ENCODE assay signal across 11 mouse cellular contexts in the genomic region with DNA sequence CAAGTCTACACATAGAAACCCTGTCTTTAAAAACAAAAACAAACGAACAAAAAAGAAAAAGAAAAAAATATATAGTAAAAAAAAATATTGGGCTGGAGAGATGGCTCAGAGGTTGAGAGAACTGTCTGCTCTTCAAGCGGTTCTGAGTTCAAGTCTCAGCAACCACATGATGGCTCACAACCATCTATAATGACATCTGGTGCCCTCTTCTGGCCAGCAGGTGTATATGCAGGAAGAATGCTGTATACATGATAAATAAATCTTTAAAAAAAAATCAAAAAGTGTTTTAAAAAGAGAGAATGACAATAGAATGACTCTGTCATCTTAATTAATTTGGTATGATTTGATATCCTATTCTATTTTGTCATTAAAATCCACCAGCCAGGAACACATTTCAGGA. TPM values are rescaled to one million over a fixed set of nuclear protein-coding genes. Genes with fewer than 3 reads are reported as not detected.
DNase-seq lines count a peak whose midpoint lies in the region; ATAC-seq and TF ChIP-seq lines count a peak whose summit lies in the region.
"Had no signal": no experiment of that assay in that cellular context is flagged by ENCODE, and none has a peak within 500 bp of the region (broad histone marks: within the 10 kb centered on the region; RNA-seq: fewer than 3 reads in every experiment).

No protein-coding gene starts in this region.

- H3K9ac ChIP-seq in hindbrain, postnatal 0 days (replicated peaks; ENCODE audit: low read length) = no peak overlapping the region
- no peak overlapping the region for H3K9ac ChIP-seq in neural tube, embryonic 15.5 days (replicated peaks)

- H3K27me3 ChIP-seq in hindbrain, postnatal 0 days (ENCODE audit: insufficient read depth, low read length) = no peaks in the 10 kb centered on the region
- H3K27me3 ChIP-seq in neural tube, embryonic 15.5 days (replicated peaks) = no peaks in the 10 kb centered on the region
- H3K27me3 ChIP-seq: hindbrain, embryonic 15.5 days had no signal

- intact Hi-C loops in left cerebral cortex, adult 2 months (cut with DNase I) = loop anchor here (5.0 kb wide), 1 partner anchor 138 kb away; no protein-coding TSS in a partner anchor
- intact Hi-C loops in left cerebral cortex, postnatal 10 days (cut with DNase I) = loop anchor here (5.0 kb wide), 1 partner anchor 138 kb away; no protein-coding TSS in a partner anchor

- no peak overlapping the region for H3K27ac ChIP-seq in left cerebral cortex, adult 2 months
- H3K27ac ChIP-seq in hindbrain, postnatal 0 days = no peak overlapping the region
- H3K27ac ChIP-seq in neural tube, embryonic 15.5 days (replicated peaks) = no peak overlapping the region

- peak overlapping the region; percentile 82; the same call in 1 of the 2 replicates for H3K4me2 ChIP-seq in hindbrain, postnatal 0 days (ENCODE audit: low read depth, low read length)
- no peak overlapping the region for H3K4me2 ChIP-seq in neural tube, embryonic 15.5 days

- peak; percentile 18 for DNase-seq in embryo, embryonic 10 days (ENCODE audit: low spot score)
- DNase-seq in embryo, embryonic 11 days = no peak
- DNase-seq in left cerebral cortex, adult 2 months (ENCODE audit: extremely low spot score in 1 of 2, low spot score in 2 of 2) = no peak
- DNase-seq in left cerebral cortex, postnatal 10 days (ENCODE audit: extremely low spot score in 1 of 2, low spot score in 2 of 2) = no peak
- DNase-seq in CD4-positive helper T cell, adult 2 months (ENCODE audit: low read depth, low spot score) = peak; percentile 57
- DNase-seq in hindbrain, postnatal 0 days (ENCODE audit: low spot score) = no peak
- no peak for DNase-seq in layer of hippocampus, adult 11-12 months (ENCODE audit: low spot score)
- DNase-seq: cerebellum, adult 11-12 months had no signal

- no peak overlapping the region for H3K4me3 ChIP-seq in left cerebral cortex, adult 2 months
- H3K4me3 ChIP-seq in hindbrain, postnatal 0 days (ENCODE audit: low read length) = no peak overlapping the region
- H3K4me3 ChIP-seq in neural tube, embryonic 15.5 days (replicated peaks) = no peak overlapping the region

- 75% methylated on average over 2 of the region's 2 CpGs for WGBS in hindbrain, postnatal 0 days
- 71% methylated on average over 2 of the region's 2 CpGs for WGBS in neural tube, embryonic 15.5 days

- no peaks in the 10 kb centered on the region for H3K9me3 ChIP-seq in hindbrain, postnatal 0 days (ENCODE audit: low read length)
- no peaks in the 10 kb centered on the region for H3K9me3 ChIP-seq in neural tube, embryonic 15.5 days (replicated peaks)
- H3K9me3 ChIP-seq: hindbrain, embryonic 15.5 days had no signal

- TF ChIP-seq CTCF in left cerebral cortex, adult 2 months (IDR thresholded peaks at IDR 0.05) = peak; percentile 55
- peak; percentile 53 for TF ChIP-seq CTCF in hindbrain, postnatal 0 days (IDR thresholded peaks at IDR 0.05; ENCODE audit: low read depth)

- 0 out of 2 replicates have a peak, but pooled peaks cover 8% of the 10 kb centered on the region for H3K4me1 ChIP-seq in hindbrain, postnatal 0 days (ENCODE audit: insufficient read depth, low read length)
- peaks cover 16% of the 10 kb centered on the region for H3K4me1 ChIP-seq in neural tube, embryonic 15.5 days

- no peak for ATAC-seq in hindbrain, postnatal 0 days
- no peak for ATAC-seq in neural tube, embryonic 15.5 days (ENCODE audit: low FRiP score)

- H3K36me3 ChIP-seq in hindbrain, postnatal 0 days (ENCODE audit: insufficient read depth, low read length) = no peaks in the 10 kb centered on the region
- 0 out of 2 replicates have a peak, but pooled peaks cover 2% of the 10 kb centered on the region for H3K36me3 ChIP-seq in neural tube, embryonic 15.5 days
- H3K36me3 ChIP-seq: hindbrain, embryonic 15.5 days had no signal

RNA-seq across cellular contexts. Expression of gene Ift122, which starts 1.2 kb away (rescaled TPM):
- 10 to 100 TPM; 31.1 to 32.7 TPM for total RNA-seq in left cerebral cortex, adult 2 months (2021)
- total RNA-seq in left cerebral cortex, postnatal 10 days (2021) = 10 to 100 TPM; 30.2 to 30.5 TPM
- 29.3 and 29.4 TPM in 2 replicates for total RNA-seq in hindbrain, postnatal 0 days (2014; rRNA removed)
- polyA plus RNA-seq in hindbrain, postnatal 0 days (2015; fragmentation: Nextera tagmentation; extraction: Ambion mirVana) = 19.2 and 19.7 TPM in 2 replicates
- polyA plus RNA-seq in neural tube, embryonic 15.5 days (2015; fragmentation: Nextera tagmentation; extraction: Ambion mirVana) = 28.2 and 30.1 TPM in 2 replicates

RNA-seq across cellular contexts. Expression of gene Mbd4, which starts 1.3 kb away (rescaled TPM):
- 1 to 10 TPM; 8.5 TPM for total RNA-seq in left cerebral cortex, adult 2 months (2021)
- 1 to 10 TPM; 7.0 to 7.1 TPM for total RNA-seq in left cerebral cortex, postnatal 10 days (2021)
- 2.9 and 3.8 TPM in 2 replicates for total RNA-seq in hindbrain, postnatal 0 days (2014; rRNA removed)
- 5.6 and 6.5 TPM in 2 replicates for polyA plus RNA-seq in hindbrain, postnatal 0 days (2015; fragmentation: Nextera tagmentation; extraction: Ambion mirVana)
- 10.4 and 14.5 TPM in 2 replicates for polyA plus RNA-seq in neural tube, embryonic 15.5 days (2015; fragmentation: Nextera tagmentation; extraction: Ambion mirVana)

RNA-seq across cellular contexts. Expression of gene Efcab12, which starts 16.2 kb away (rescaled TPM):
- 1 to 10 TPM; 5.4 to 6.1 TPM for total RNA-seq in left cerebral cortex, adult 2 months (2021)
- 1 to 10 TPM; 2.7 to 3.8 TPM for total RNA-seq in left cerebral cortex, postnatal 10 days (2021)
- total RNA-seq in hindbrain, postnatal 0 days (2014; rRNA removed) = 1.8 and 2.4 TPM in 2 replicates
- polyA plus RNA-seq in hindbrain, postnatal 0 days (2015; fragmentation: Nextera tagmentation; extraction: Ambion mirVana) = 1.6 and 2.0 TPM in 2 replicates
- 2.7 and 3.0 TPM in 2 replicates for polyA plus RNA-seq in neural tube, embryonic 15.5 days (2015; fragmentation: Nextera tagmentation; extraction: Ambion mirVana)
- total RNA-seq: monocyte, adult 5-6 weeks had no signal

RNA-seq across cellular contexts. Expression of gene Rpl32, which starts 45.9 kb away (rescaled TPM):
- 100 to 1,000 TPM; 429 to 479 TPM for total RNA-seq in left cerebral cortex, adult 2 months (2021)
- 100 to 1,000 TPM; 581 to 642 TPM for total RNA-seq in left cerebral cortex, postnatal 10 days (2021)
- total RNA-seq in hindbrain, postnatal 0 days (2014; rRNA removed) = 790 and 802 TPM in 2 replicates
- 1,119 and 1,169 TPM in 2 replicates for polyA plus RNA-seq in hindbrain, postnatal 0 days (2015; fragmentation: Nextera tagmentation; extraction: Ambion mirVana)
- polyA plus RNA-seq in neural tube, embryonic 15.5 days (2015; fragmentation: Nextera tagmentation; extraction: Ambion mirVana) = 1,019 and 1,216 TPM in 2 replicates

Comparison
In these comparisons a context has a peak if more than half of its experiments do, and no peak if none do; other contexts are left out.
1. DNase-seq: peak in embryo, embryonic 10 days (single experiment) and CD4-positive helper T cell, adult 2 months (single experiment); none in embryo, embryonic 11 days (single experiment), left cerebral cortex, adult 2 months (0 of 2), left cerebral cortex, postnatal 10 days (0 of 2), hindbrain, postnatal 0 days (single experiment) and layer of hippocampus, adult 11-12 months (single experiment).